Mouse (Mus musculus) kidney, adult 2 months (tissue): ENCODE data around the gene Gm10160. TPM values are rescaled to one million over a fixed set of nuclear protein-coding genes. Genes with fewer than 3 reads are reported as not detected.

Source experiments
- DNase-seq: peaks from one replicate; pipeline ENCODE4 v3.0.0; 2021
- H3K27ac ChIP-seq: fragments of 200-500 bp; 2 replicates; pipeline ENCODE4 v1.5.1; 2012; ENCODE audit warnings: low read depth, low read length, control low read depth, inconsistent platforms; ENCODE audit not compliant: insufficient read depth
- H3K27me3 ChIP-seq: fragments of 200-500 bp; replicated peaks from 2 replicates; pipeline ENCODE4 v1.6.1; 2012; ENCODE audit warnings: mild to moderate bottlenecking, moderate library complexity, low read length, inconsistent platforms; ENCODE audit not compliant: control insufficient read depth, insufficient read depth
- H3K36me3 ChIP-seq: fragments of 200-500 bp; 2 replicates; pipeline ENCODE4 v1.6.1; 2012; ENCODE audit warnings: mild to moderate bottlenecking, moderate library complexity, low read length, inconsistent platforms; ENCODE audit not compliant: control insufficient read depth, insufficient read depth
- H3K4me1 ChIP-seq: fragments of 200-500 bp; 2 replicates; pipeline ENCODE4 v1.6.1; 2011; ENCODE audit warnings: low read length; ENCODE audit not compliant: control insufficient read depth, insufficient read depth
- H3K4me3 ChIP-seq: fragments of 200-500 bp; 2 replicates; pipeline ENCODE4 v1.5.1; 2011; ENCODE audit warnings: mild to moderate bottlenecking, low read depth, low read length, control low read depth; ENCODE audit not compliant: insufficient read depth
- CTCF ChIP-seq: fragments of 200-500 bp; conservative IDR thresholded peaks from 2 replicates; pipeline ENCODE4 v1.5.1; 2011; ENCODE audit warnings: low read depth, mild to moderate bottlenecking, control low read depth, low read length, moderate library complexity, mixed read lengths; ENCODE audit not compliant: insufficient read depth, insufficient read length
- POLR2A ChIP-seq: fragments of 200-500 bp; IDR thresholded peaks from one replicate; pipeline ENCODE4 v1.6.1; 2011; ENCODE audit warnings: low read depth, low read length, control low read depth
- WGBS: fragments of 180-500 bp; shearing (Covaris S2); methylation state at CpG from one replicate; pipeline ENCODE4 v1.1.7; 2018; 5-methylcytosine and 5-hydroxymethylcytosine counted together
- polyA plus RNA-seq: library from polyadenylated mRNA; depleted of rRNA; stranded (reverse); fragments of >200 nt; gene quantifications from 2 replicates; pipeline ENCODE4 v1.2.3, GENCODE M21; 2012; rRNA removed

The Gm10160 gene
- polyA plus RNA-seq, result not detected in 2 replicates

DNA sequence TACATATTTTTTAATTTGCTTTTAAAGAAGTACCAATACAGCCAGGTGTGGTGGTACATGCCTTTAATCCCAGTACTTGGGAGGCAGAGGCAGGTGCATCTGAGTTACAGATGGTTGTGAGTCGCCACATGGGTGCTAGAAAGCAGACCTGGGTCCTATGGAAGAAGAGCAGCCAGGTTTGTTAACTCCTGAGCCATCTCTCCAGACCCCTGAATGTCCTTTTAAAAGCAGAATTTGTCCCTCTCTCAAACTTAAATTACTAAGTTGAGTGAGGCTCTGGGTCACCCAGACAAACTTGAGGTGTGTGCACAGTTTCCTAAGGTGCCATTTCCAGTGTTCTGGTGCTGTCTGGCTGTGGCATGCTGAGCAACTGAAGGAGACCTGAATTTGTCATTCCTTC lies at the start of gene Gm10160:
Gene Gm10160 (minus strand): TSS at position 101 of the 400 bp plus-strand sequence.
- no peak for DNase-seq
- Histone ChIP-seq H3K27ac (no peak within 1 kb of the TSS), H3K36me3 (no peaks in the 10 kb centered on the region), H3K4me3 (no peak within 1 kb of the TSS), H3K4me1 (peaks cover 3% of the 10 kb centered on the region; the same call in 1 of the 2 replicates), H3K27me3 (no peaks in the 10 kb centered on the region)
- TF ChIP-seq CTCF, result no peak
- TF ChIP-seq POLR2A, result no peak
- WGBS, result 93% methylated on average over 1 of the region's 1 CpGs

- 96% methylated on average over 2 of the region's 2 CpGs for WGBS
- no peak overlapping the region for H3K27ac ChIP-seq
- no peak for DNase-seq
- H3K4me3 ChIP-seq, result no peak overlapping the region
- no peaks in the 10 kb centered on the region for H3K27me3 ChIP-seq
- no peaks in the 10 kb centered on the region for H3K4me1 ChIP-seq
- no peaks in the 10 kb centered on the region for H3K36me3 ChIP-seq
- no peak for TF ChIP-seq CTCF
These were observed 49.3 kb upstream of the Gm10160 start for GRCm38 (mm10) chr7:81904926-81905325.

- H3K27me3 ChIP-seq, result no peaks in the 10 kb centered on the region
- DNase-seq, result no peak
- 39% methylated on average over 4 of the region's 4 CpGs for WGBS
These were observed 48.5 kb upstream of the Gm10160 start for GRCm38 (mm10) chr7:81904094-81904493.

GRCm38 (mm10) chr7:81899361-81899760 lies 43.8 kb upstream of the Gm10160 start:
- Histone ChIP-seq H3K27me3 (no peaks in the 10 kb centered on the region), H3K4me1 (no peaks in the 10 kb centered on the region), H3K36me3 (no peaks in the 10 kb centered on the region), H3K27ac (no peak overlapping the region), H3K4me3 (peak overlapping the region; percentile 22)
- no peak for DNase-seq
- no peak for TF ChIP-seq CTCF
- TF ChIP-seq POLR2A, result no peak
- WGBS, result 52% methylated on average over 11 of the region's 11 CpGs

More at GRCm38 (mm10) chr7:81904094-81904493, 48.5 kb upstream of the Gm10160 start:
- H3K36me3 ChIP-seq, result no peaks in the 10 kb centered on the region
- no peak for TF ChIP-seq CTCF
- no peak for TF ChIP-seq POLR2A
- H3K27ac ChIP-seq, result no peak overlapping the region
- no peak overlapping the region for H3K4me3 ChIP-seq
- no peaks in the 10 kb centered on the region for H3K4me1 ChIP-seq

DNA sequence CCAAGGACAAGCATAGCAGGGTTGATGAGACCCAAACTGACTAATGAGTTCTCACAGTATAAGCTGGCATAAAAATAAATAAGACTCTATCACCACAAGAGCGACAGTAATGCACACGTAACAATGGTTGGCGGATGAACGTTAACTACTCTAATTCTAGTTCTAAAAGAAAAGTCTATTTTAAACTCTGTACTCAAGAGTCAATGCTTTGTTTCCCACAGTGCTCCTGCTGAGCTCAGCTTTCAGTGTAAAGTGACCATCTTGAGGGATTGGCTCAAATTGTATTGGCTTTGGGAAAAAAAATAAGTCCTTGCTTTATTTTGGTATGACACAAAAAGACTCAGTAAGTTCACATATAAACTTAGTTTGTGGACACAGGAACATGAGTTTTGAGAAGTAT lies 29.5 kb upstream of the Gm10160 start:
- no peaks in the 10 kb centered on the region for H3K4me1 ChIP-seq
- 92% methylated on average over 4 of the region's 4 CpGs for WGBS
- no peaks in the 10 kb centered on the region for H3K36me3 ChIP-seq
- no peaks in the 10 kb centered on the region for H3K27me3 ChIP-seq
- H3K4me3 ChIP-seq, result no peak overlapping the region
- no peak overlapping the region for H3K27ac ChIP-seq
- DNase-seq, result no peak
- TF ChIP-seq POLR2A, result no peak
- TF ChIP-seq CTCF, result no peak

GRCm38 (mm10) chr7:81881600-81881999 lies 26.0 kb upstream of the Gm10160 start:
- 64% methylated on average over 3 of the region's 3 CpGs for whole genome bisulfite sequencing
- no peaks in the 10 kb centered on the region for H3K4me1 ChIP-seq
- H3K4me3 ChIP-seq, result no peak overlapping the region
- DNase-seq, result no peak
- no peak overlapping the region for H3K27ac ChIP-seq
- H3K36me3 ChIP-seq, result no peaks in the 10 kb centered on the region
- no peaks in the 10 kb centered on the region for H3K27me3 ChIP-seq
- no peak for TF ChIP-seq CTCF
- no peak for TF ChIP-seq POLR2A

DNA sequence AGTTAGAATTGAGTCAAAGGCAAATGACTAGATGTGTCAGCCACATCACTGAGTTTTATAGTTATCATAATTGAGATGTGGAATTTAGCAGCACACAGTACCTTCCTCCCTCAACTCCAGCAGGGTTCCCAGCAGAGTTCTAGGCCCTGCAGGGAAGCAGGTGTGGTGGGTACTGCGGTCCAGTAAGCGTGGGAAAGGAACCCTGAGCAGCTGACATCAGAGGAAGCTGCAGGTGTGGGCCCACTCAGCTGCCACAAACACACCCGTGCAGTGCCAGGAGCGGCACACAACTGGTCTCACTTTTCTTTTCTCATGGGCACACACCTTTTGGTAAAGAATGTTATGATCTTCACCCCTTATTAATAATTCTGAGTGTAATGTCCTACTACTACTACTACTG lies 25.2 kb upstream of the Gm10160 start:
- WGBS, result 81% methylated on average over 4 of the region's 4 CpGs
- Histone ChIP-seq H3K27me3 (no peaks in the 10 kb centered on the region), H3K27ac (no peak overlapping the region), H3K36me3 (no peaks in the 10 kb centered on the region), H3K4me3 (no peak overlapping the region), H3K4me1 (no peaks in the 10 kb centered on the region)
- no peak for DNase-seq
- TF ChIP-seq POLR2A, result no peak
- TF ChIP-seq CTCF, result no peak

GRCm38 (mm10) chr7:81880286-81880685 lies 24.7 kb upstream of the Gm10160 start:
- Histone ChIP-seq H3K4me1 (no peaks in the 10 kb centered on the region), H3K4me3 (no peak overlapping the region)

More at GRCm38 (mm10) chr7:81880286-81880685, 24.7 kb upstream of the Gm10160 start:
- H3K36me3 ChIP-seq, result no peaks in the 10 kb centered on the region
- no peak overlapping the region for H3K27ac ChIP-seq
- 81% methylated on average over 5 of the region's 5 CpGs for WGBS
- TF ChIP-seq POLR2A, result no peak
- no peak for TF ChIP-seq CTCF
- DNase-seq, result no peak
- H3K27me3 ChIP-seq, result no peaks in the 10 kb centered on the region
